Mouse (Mus musculus): Measurements from ENCODE around the gene Fabp3. TPM values are rescaled to one million over a fixed set of nuclear protein-coding genes. Genes with fewer than 3 reads are reported as not detected.

Gene Fabp3
- total RNA-seq, 2 experiments from 2014 or later = 91.8 to 107 TPM

- DNase-seq (ENCODE audit: low spot score in 2 of 2) = no peak
These were observed 14.8 kb downstream of the Fabp3 start for GRCm38 (mm10) chr4:130323165-130323564.

- no peak for DNase-seq (ENCODE audit: low spot score in 2 of 2)
These were observed 15.2 kb downstream of the Fabp3 start for GRCm38 (mm10) chr4:130323607-130324006.

- DNase-seq (ENCODE audit: low spot score in 2 of 2) = no peak
These were observed 17.1 kb downstream of the Fabp3 start for GRCm38 (mm10) chr4:130325446-130325845.

GRCm38 (mm10) chr4:130327366-130327765 is 19.0 kb downstream of the Fabp3 start:
- no peak for DNase-seq (ENCODE audit: low spot score in 2 of 2)

- DNase-seq (ENCODE audit: low spot score in 2 of 2) = no peak
These were observed 27.5 kb downstream of the Fabp3 start for GRCm38 (mm10) chr4:130335867-130336266.

GRCm38 (mm10) chr4:130341691-130342090 is 33.3 kb downstream of the Fabp3 start:
- DNase-seq (ENCODE audit: low spot score in 2 of 2) = peak; percentile 35 to 64

GRCm38 (mm10) chr4:130349666-130350065 is 41.3 kb downstream of the Fabp3 start:
- DNase-seq (ENCODE audit: low spot score in 2 of 2) = no peak

- no peak for DNase-seq (ENCODE audit: low spot score in 2 of 2)
These were observed 42.5 kb downstream of the Fabp3 start for GRCm38 (mm10) chr4:130350690-130351422.

GRCm38 (mm10) chr4:130352588-130352987 is 44.2 kb downstream of the Fabp3 start:
- no peak for DNase-seq (ENCODE audit: low spot score in 2 of 2)

GRCm38 (mm10) chr4:130357946-130358345 is 49.6 kb downstream of the Fabp3 start:
- DNase-seq (ENCODE audit: low spot score in 2 of 2) = no peak

- peak; percentile 98 to 100 for DNase-seq (ENCODE audit: low spot score in 2 of 2)
These were observed 51.3 kb downstream of the Fabp3 start, which contains the start of the genes Zcchc17 and Snrnp40 for GRCm38 (mm10) chr4:130359486-130360237. Gene Zcchc17 (minus strand): TSS chr4:130359943. Gene Snrnp40 (plus strand): TSS chr4:130360132.

GRCm38 (mm10) chr4:130360238-130360590 is 51.8 kb downstream of the Fabp3 start:
- DNase-seq (ENCODE audit: low spot score in 2 of 2) = no peak

Other genes starting within 250 kb of the Fabp3 start
- 10 to 100 TPM; 71.9 to 72.0 TPM for gene Pef1, start 206.0 kb upstream of the Fabp3 start, total RNA-seq (2021)
- gene Hcrtr1, start 169.2 kb upstream of the Fabp3 start, total RNA-seq (2021) = 1 to 10 TPM; 1.6 to 2.3 TPM
- 10 to 100 TPM; 12.5 to 15.9 TPM for gene Tinagl1, start 133.5 kb upstream of the Fabp3 start, total RNA-seq (2021)
- gene Gm853, start 86.2 kb upstream of the Fabp3 start, total RNA-seq (2021) = not detected
- gene Serinc2, start 29.4 kb upstream of the Fabp3 start, total RNA-seq (2021) = 10 to 100 TPM in 1 of 2 experiments, 1 to 10 TPM in 1; 9.4 to 11.2 TPM
- 1 to 10 TPM in 1 of 2 experiments, under 1 TPM in 1; 0.69 to 2.4 TPM for gene Gm10570, start 79 bp downstream of the Fabp3 start, total RNA-seq (2021)
- gene Zcchc17, start 51.3 kb downstream of the Fabp3 start, total RNA-seq (2021) = 10 to 100 TPM; 66.7 to 72.6 TPM
- gene Snrnp40, start 51.5 kb downstream of the Fabp3 start, total RNA-seq (2021) = 10 to 100 TPM; 31.2 to 32.6 TPM